Mouse (Mus musculus): ENCODE measurements at regions not wholly inside any gene's neighbourhood (a gene's known extent, or its start where the extent isn't known, plus 50 kb on each side); places are given as distances from the start of the nearest gene placed in this dataset.
A peak's percentile ranks its signal among the peaks of the same experiment; 100 is the strongest.

DNA sequence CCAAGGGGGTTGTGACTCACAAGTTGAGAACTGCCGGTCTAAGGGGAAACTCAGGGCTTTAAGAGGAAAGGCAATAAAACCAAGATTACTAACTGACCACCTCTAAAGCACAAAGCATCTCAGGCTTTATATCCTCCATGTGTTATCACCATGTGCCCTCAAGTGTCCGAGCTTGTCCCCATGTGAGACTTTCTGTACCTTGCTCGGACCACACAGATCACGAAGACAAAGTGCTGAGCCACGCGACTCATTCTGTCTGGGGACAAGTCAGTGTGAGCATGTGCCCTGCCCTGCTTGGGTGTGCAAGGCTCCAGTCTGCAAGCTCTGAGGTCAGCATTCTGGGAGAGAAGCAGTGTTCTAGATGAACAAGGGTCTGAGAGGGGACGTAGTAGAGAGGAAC, 119.2 kb upstream of the Gm26657 start:
- no peak for DNase-seq (ENCODE audit: low read depth, low spot score)

- no peak for DNase-seq (ENCODE audit: low read depth, low spot score)
Observed at GRCm38 (mm10) chr4:56619803-56620202, 120.1 kb upstream of the Gm26657 start.

DNA sequence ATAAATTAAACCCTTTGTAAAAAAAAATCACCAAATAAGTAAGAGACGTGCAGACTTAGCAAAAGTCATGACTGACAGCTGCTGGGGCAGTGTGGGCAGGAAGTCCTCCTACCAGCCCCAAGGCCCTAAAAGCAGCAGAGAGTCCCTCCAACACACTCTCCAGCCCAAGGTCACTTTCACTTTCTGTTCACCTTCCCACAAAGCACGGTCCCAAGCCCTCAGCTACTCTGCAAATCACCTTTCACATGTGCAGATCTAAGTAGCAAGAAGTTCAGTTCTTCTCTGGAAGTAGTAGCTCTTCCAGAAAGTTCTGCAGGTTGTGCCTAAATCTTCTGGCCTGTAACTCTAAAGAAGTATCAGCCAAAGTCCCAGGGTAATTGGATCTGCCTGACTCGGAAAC, 120.8 kb upstream of the Gm26657 start:
- DNase-seq (ENCODE audit: low read depth, low spot score), result peak; percentile 6

- no peak for DNase-seq (ENCODE audit: low read depth, low spot score)
Observed at GRCm38 (mm10) chr4:56618433-56618832, 121.4 kb upstream of the Gm26657 start.

DNA sequence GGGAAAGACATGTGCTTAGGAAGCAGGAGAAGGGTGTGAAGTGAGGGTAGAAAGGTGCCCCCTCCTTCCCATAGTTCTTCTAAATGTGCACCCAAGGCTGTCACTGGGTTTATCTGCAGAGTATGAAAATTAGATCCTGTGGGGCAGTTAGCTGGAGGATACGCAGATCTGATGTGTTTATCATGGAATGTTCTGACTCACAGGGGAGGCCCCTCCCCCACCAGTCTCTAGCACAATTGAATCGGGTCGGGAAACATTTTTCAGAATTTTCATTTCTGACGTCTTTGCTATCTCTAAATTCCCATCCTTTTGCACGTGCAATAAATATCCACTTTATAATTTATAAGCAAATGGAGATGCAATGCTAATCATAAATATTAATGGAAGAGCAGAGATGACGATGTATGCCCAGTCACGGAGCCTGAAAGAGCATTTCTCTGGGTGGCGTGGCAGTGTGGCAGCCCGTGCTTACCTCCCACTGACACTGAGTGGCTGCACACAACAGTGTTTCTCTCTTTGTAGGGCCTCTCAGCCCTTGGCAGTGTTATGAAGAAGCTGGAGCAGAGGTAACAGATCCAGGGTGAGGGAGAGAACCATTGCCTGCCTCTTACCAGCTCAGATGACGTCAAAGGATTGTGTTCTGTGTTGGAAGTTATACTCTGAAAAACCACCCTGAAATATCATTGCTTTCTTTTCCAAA, 122.1 kb upstream of the Gm26657 start:
- no peak for DNase-seq (ENCODE audit: low read depth, low spot score)

DNA sequence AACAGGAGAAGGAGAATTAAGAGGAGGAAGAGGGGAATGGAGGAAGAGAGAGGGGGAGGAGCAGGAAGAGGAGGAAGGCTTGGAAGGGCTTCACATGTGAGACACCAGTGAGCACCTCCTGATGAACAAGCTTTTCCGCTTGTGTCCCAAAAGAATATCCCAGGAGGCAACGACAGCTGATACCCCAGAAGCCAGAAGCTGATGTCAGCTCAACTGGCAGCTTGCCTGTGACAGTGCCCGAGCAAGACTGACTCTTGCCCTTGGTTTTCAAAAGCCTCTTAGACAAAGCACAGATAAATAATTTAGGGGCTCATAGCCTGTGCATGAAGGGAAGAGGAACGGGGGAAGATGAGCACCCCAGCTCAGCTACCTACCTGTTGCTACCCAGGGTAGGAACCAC, 127.5 kb upstream of the Gm26657 start:
- DNase-seq (ENCODE audit: low read depth, low spot score), result no peak

- DNase-seq (ENCODE audit: low read depth, low spot score), result no peak
Observed at GRCm38 (mm10) chr4:56611751-56612150, 128.1 kb upstream of the Gm26657 start.

DNA sequence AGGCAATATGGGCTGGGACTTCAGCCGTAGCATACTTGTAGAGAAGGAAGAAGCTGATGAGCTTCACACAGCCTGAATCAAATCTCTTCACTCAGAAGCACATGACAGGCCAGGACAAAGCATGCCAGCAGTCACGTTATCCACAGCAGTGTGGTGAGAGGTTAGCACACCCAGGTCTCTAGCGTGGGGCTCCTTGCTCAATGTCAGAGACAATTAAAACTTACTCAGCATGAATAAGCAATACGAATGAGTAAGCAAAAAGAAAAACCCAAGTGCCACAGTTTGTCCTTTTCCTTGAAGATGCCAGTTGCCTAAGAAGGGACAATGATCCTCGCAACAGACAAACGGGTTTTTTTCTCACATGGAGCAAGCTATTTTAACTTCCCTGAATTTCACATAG, 129.6 kb upstream of the Gm26657 start:
- DNase-seq (ENCODE audit: low read depth, low spot score), result no peak

DNA sequence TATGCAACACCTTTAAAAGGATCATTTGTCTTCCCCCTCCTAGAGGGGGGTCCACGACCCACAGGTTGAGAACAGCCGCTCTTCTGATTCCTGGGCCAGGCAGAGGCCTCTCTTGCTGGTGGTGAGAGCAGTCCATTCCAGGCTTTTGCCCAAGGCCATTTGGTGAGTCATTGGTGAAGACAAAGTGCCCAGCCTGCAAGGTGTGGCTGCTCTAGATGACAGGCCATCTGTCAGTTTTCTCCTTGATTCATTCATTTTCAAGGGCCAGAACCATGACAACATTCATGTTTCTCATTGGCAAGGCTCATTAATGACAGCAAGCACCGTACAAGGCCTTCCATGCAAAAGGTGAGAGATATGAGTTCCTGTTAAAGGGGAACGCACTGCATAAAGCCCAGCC, 131.2 kb upstream of the Gm26657 start:
- no peak for DNase-seq (ENCODE audit: low read depth, low spot score)

- DNase-seq (ENCODE audit: low read depth, low spot score), result no peak
Observed at GRCm38 (mm10) chr4:56598398-56598797, 141.5 kb upstream of the Gm26657 start.

GRCm38 (mm10) chr4:56597931-56598330, 141.9 kb upstream of the Gm26657 start:
- no peak for DNase-seq (ENCODE audit: low read depth, low spot score)

DNA sequence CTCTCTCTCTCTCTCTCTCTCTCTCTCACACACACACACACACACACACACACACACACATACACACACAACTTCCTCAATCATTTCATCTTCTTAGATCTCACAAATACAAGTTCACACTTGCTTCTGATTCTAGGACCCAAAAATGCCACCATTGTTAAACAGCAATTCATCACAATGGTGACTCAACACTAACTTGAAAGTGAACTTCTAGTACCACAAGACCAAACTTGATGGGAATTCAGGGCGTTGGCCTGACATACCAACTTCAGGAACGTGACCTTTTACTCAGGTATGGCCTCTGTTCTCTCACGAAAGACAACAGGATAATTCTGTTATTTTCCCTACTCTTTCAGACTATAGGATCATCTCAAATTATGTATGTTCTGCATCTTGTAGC, 157.5 kb upstream of the Gm26657 start:
- DNase-seq (ENCODE audit: low read depth, low spot score), result no peak

DNA sequence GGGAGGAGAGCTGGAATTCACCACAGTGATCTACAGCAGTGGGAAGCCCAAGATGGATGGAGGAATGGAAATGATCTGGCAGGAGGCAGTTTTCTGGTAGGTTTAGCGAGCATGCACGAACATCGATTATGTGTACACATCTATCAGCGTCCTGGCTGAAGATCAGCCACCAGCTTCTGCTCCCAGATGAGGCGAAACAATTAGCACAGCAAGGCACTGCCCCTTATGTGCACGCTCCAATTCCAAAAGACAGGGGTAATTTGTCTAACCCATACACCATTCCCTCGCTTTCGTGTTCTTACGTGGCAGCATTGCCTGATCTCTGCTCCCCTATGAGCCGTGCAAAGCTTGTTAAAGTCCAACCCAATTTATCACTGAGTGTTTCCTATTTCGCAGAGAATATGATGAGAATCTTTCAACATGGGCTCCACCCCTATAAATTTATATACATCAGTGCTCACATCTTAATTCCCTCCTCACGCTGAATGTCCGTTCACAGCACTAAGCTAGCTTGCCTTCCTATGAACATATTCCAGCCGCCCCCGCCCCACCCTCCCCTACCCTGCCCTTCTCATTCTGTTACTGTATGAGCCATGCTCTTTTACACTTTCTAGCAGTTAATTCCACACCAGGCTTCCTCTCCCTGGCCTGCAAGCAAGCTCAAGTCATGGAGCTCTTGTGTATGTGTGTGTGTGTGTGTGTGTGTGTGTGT, 162.9 kb upstream of the Gm26657 start:
- no peak for DNase-seq (ENCODE audit: low read depth, low spot score)

- no peak for DNase-seq (ENCODE audit: low read depth, low spot score)
Observed at GRCm38 (mm10) chr4:56552126-56552525, 187.7 kb upstream of the Gm26657 start.

GRCm38 (mm10) chr4:56533344-56533985, 206.4 kb upstream of the Gm26657 start:
- DNase-seq (ENCODE audit: low read depth, low spot score), result no peak

- no peak for DNase-seq (ENCODE audit: low read depth, low spot score)
Observed at GRCm38 (mm10) chr4:56532921-56533320, 206.9 kb upstream of the Gm26657 start.

- DNase-seq (ENCODE audit: low read depth, low spot score), result no peak
Observed at GRCm38 (mm10) chr4:56528571-56528970, 211.3 kb upstream of the Gm26657 start.

GRCm38 (mm10) chr4:56524430-56524985, 215.4 kb upstream of the Gm26657 start:
- DNase-seq (ENCODE audit: low read depth, low spot score), result no peak

- no peak for DNase-seq (ENCODE audit: low read depth, low spot score)
Observed at GRCm38 (mm10) chr4:56507770-56508169, 232.1 kb upstream of the Gm26657 start.

- no peak for DNase-seq (ENCODE audit: low read depth, low spot score)
Observed at GRCm38 (mm10) chr4:56506786-56507185, 233.1 kb upstream of the Gm26657 start.

- DNase-seq (ENCODE audit: low read depth, low spot score), result no peak
Observed at GRCm38 (mm10) chr4:56506067-56506466, 233.8 kb upstream of the Gm26657 start.

GRCm38 (mm10) chr4:56492537-56493221, 247.2 kb upstream of the Gm26657 start:
- peak; percentile 3 for DNase-seq (ENCODE audit: low read depth, low spot score)

Data from CD4-positive helper T cell, adult 2 months (primary cell).